Mouse (Mus musculus) spleen, postnatal 36 days (tissue): ENCODE results near the gene Zfp638.
A peak's percentile ranks its signal among the peaks of the same experiment; 100 is the strongest.
"Not testable (repeated sequence)": the region's sequence is repeated elsewhere in the genome, so short reads cannot be mapped to it uniquely, and the experiment has no call there.

Experiments used
- DNase-seq, 2 experiments: peaks; one replicate each; pipeline ENCODE4 v3.0.0; 2022; ENCODE audit warnings: low spot score in 2 of 2, mixed read lengths in 1 of 2

Gene Zfp638

DNA sequence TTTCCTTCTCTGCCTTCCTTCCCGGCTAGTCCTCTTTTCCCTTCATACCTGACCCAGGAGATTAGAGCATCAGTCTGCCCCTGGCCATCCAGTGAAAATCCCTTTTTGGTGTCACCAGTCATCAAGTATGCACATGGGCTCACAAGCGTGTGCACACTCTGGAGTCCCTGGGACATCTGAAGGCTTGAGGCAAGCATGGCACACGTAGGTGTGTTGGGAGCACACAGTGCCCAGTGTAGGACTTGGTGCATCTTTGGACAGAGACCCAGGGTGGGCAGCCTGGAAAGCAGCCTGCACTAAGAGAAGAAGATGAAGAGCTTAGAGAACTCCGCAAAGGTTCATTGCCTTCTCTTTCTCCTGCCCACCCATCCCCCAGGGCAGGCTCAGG lies 143.0 kb downstream of the Zfp638 start:
- DNase-seq, result no peak

DNA sequence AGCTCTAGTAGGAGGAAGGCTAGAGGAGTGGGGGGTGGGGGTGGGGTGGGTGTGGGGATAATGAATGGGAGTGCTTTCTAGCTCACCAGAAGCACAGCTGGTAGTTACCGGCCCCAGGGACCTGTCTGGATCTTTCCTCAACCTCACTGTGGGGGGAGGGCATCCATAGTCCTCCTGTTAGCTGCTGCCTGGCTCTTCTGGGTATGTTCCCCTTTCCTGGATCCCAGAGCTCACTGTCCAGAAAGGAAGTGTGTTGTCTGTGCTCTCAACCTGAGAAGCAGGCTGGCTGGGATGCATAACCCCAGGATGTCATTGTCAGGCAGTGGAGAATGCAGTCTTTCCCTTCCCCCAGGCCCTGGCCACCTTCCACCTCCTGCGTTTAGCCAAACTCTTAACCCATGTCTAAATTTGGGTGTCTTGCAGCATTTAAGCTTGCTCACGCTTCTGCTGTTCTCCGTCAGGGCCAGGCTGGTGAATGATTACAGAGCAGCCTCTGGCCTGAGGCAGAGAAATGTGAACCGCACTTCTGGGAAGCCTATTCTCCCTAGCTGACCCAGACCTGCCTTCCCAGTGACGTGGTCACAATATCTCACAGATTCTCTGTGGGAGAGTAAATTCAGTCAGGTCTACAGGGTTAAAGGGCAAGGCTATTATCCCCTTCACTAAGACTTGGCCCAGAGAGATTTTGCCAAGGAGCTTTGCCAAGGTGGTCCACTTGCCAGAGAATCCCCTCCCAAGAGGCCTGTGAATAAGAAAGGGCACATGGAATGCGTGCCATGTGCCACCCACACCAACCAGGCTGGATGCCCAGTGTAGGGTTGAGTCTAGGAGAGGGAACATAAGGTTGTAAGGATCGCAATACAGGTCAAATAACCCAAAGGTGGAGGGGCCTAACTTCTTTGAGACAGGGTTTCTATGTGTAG lies 143.7 kb downstream of the Zfp638 start:
- no peak for DNase-seq

DNA sequence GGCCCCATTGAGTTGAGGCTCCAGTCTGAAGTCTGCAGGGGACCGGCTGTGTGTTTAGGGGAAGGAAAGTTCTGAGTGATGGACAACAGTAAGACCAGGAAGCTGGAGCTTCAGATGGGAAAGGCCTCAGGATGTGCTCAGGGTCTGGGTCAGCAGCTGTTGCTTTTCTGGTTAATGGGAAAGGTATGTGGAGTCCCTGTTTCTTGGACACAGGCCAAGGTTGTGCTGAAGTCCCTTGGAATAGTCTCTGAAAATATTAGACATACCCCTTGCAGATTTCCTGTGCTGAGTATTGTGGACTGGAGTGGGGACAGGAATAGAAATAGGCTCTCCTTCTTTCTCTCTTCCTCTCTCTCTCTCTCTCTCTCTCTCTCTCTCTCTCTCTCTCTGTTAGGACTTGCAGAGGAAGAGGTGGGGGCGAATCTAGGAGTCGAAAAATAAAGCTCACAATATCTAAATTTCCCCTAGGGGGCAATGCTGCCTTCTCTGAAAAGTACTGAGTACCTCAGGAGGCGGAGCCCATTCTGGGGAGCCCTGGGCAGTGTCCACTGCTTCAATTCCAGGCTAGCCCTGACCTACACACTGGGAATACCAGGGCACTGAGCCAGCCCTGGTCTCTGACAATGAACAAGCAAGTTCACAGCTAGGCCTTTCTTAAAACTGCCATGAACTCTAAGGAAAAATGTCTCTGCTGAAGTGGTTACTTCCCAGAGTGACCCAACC lies 148.2 kb downstream of the Zfp638 start:
- peak in 1 of 2 experiments; percentile 10 for DNase-seq

DNA sequence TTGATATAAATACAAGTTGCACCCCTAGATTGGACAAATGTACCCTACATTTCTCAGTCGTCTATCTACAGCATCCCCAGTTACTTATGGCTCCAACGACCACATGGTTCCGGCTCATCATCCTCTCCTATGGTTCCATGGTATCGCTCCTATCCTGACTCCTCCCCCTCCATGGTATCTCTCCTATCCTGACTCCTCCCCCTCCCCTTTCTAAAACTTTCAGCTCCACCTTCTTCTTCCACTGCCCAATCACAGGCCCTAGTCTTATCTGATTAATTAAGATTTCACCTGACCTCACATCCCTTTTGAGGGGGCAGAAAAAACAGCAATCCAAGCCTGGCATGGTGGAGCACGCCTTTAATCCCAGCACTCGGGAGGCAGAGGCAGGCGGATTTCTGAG lies 149.9 kb downstream of the Zfp638 start:
- no peak for DNase-seq

DNA sequence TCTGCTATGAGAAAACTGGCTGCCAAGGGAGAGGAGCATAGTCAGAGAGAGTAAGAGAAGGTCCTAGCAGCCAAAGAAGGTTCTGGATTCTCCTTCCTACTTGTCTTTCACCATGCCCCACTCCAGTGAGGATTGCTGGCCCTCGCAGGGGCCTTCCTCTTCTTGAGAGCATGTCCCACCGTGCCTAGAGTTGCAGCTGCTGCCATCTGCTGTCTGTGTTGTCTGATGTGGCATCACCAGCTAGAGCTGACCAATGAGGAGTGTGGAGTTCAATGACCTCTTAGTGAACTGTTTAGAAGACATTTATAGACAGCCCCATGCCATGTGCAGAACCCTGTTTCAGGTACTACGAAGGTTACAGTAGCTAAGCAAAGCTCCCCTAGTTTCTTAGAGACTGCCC lies 150.5 kb downstream of the Zfp638 start:
- no peak for DNase-seq

DNA sequence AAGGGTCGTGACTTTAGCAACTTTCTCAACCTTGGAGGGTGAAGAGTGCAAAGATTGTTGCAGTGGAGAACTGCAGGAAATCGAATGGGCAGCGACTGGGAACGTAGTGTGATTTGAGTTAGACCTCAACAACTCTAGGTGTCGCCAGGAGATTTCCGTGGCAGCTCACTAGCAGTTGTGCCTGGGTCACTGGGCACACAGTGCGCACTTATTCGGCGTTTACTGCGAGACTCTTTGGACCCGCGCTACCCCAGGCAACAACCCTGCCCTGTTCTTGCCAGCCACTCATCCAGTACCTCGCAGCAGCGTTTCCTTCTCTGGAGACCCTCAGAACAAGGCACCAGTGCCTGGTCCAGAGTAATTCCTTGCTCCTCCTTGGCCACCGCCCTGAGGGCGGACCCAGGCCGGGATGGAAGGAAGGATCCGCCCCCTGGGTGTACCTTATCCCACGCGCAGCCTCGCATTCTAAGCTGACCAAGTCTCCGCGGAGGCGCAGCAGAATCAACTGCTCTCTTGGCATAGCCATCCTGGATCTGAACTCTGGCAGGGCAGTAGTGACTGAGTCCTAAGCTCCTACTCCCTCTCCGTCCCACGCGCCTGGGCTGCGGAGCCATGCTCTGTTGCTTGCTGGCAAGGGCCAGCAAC lies 152.1 kb downstream of the Zfp638 start:
- no peak for DNase-seq

DNA sequence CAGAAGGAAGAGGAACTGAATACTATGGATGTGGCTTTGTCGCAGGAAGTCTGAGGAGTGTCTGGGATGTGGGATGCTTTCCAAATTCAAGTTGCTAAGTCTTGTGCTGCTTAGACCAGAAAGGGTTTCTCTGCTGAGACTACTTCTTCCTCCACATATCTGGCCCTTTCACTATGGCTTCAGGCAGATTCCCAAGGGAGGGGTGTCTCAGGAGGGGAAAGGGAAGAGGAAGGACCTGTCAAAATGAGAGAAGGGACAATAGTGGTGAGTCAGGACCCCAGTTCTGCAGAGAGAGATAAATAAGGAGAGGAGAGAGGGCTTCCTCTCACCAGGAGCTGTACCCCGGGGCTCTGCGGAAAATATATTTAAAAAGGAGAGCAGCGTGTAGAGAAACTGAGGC lies 153.1 kb downstream of the Zfp638 start:
- no peak for DNase-seq

DNA sequence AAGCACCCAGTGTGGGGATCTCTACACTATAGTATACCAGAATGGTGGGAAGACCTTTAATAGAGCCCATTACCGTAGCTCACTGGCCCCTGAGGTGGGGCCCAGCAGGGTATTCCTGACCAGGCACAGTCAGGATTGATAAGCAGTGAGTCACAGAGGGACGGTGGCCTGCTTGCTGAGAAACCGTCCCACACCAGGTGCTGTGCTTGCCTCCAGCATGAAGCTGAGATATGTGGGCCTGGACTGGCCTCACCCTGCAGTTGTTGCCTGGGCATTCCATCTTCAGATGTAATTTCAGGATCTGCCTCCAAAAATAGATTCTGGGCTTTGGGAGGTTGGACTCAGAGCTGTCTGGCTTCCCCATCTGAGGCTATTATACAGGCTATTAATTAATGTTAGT lies 155.1 kb downstream of the Zfp638 start:
- DNase-seq, result no peak

DNA sequence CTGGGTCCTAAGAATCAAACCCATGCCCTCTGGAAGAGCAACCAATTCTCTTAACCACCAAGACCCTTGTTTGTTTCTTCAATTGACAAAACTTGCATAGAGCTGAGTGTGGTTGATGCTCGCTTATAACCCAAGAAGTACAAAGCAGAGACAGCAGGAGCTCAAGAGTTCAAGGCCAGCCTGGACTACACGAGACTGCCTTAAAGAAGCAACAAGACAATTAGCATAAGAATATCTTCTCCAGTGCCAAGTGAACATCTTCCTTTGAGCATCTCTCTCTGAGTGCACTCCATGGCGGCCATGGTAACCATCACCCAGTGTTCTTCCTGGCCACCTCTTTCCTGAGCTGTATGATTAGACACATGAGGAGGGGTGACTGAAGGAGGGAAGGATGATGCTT lies 158.7 kb downstream of the Zfp638 start:
- DNase-seq, result no peak

DNA sequence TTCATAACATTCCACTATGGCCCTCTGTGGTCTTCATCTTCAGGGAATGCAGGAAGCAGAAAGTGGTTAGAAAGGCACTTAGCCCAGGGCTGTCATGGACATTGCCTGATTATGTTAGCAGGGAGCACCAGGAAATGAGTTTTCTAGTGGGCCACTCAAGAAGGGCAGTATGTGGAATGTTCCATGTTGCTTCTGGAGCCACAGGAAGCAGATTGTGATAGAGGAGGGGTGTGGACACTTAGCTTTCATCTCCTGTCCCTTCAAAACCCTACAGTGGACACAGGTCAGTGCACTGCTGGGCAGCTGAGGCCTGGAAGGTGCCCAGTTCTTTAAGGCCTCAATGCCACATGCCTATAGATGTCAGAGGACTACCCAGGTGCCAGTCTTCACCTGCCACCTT lies 161.9 kb downstream of the Zfp638 start:
- DNase-seq, result no peak

DNA sequence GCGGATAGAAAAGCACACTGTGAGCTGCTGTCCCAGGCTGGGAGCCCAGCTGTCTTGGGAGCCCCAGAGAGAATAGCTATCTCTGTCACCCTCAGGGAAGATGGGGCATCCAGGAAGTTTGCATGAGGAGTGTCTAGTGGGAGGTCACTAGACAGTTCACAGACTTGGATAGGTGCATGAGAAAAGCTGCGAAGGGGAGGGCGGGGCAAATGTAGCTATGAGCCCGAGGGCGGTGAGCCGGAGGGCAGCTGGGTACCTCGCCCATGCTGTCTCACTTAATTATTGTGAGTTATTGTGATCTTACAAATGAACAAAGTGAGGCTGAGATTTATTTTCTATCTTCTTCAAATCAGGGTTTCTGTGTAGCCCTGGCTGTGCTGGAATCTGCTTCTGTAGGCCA lies 162.9 kb downstream of the Zfp638 start:
- no peak for DNase-seq

DNA sequence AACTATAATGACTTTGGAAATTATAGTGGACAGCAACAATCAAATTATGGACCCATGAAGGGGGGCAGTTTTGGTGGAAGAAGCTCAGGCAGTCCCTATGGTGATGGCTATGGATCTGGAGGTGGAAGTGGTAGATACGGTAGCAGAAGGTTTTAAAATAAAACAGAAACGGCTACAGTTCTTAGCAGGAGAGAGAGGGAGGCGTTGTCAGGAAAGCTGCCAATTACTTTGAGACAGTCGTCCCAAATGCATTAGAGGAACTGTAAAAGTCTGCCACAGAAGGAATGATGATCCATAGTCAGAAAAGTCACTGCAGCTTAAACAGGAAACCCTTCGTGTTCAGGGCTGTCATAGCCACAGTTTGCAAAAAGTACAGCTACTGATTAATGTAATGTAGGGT lies 165.6 kb downstream of the Zfp638 start:
- DNase-seq, result not testable (repeated sequence)
